Mouse (Mus musculus): ENCODE measurements around the gene Supt5.
A peak's percentile ranks its signal among the peaks of the same experiment; 100 is the strongest.
"Not testable (repeated sequence)": the region's sequence is repeated elsewhere in the genome, so short reads cannot be mapped to it uniquely, and the experiment has no call there.

The Supt5 gene

DNA sequence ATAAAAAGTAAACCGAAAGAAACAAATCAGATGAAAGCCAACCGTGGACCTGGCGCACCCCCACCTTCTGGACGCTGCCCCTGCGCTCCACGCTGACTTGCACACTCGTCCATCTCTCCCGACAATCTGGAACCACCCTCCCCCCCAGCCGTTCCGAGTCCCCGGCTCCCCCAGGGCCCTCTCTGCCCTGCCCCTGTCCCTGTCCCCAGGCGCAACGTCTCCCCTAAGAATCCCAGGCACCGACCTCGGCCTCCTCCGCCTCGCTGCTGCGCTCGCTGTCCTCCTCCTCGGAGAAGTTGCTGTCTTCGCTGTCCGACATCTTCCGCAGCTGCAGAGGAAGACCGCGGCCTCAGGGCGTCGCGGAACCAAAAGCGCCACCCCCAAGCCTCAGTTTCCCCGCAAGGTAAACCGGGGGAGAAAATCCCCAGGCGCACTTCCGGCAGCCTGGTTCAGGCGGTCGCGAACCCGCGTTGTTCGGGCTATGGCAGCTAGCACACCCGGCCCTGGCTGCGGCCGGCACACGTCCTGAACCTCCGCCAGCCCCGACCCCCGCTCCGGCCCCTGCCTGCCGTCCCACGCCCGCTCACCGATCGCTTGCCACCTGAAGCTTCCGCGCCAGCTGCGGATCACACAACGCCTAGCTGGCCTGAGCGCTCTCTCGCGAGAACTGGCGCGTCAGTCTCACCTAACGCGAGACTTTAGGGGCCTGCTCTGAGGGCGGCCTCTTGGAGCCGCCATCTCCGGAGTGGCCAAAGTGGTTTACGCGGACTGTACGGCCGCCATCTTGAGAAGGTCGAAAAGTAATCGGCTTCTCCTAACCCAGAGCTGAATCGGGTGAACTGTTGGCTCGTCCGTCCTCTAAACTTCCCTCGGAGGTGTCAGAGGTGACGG is at the start of gene Supt5:
Gene Supt5, minus strand, starts transcription at position 639 of the 891 bp plus-strand sequence.
- DNase-seq (ENCODE audit: low spot score), result peak; percentile 95

DNA sequence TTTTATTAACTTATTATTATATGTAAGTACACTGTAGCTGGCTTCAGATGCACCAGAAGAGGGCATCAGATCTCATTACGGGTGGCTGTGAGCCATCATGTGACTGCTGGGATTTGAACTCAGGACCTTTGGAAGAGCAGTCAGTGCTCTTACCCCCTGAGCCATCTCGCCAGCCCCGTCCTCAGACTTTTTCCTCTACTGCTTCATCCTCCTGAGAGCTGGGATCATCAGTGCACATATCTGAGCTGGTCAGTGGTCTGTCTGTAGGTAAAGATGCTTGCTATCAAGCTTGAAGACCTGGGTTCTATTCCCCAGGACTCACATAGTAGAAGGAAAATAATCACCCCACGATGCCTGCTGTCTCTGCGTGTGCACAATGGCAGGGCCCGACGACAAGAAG is 48.8 kb upstream of the Supt5 start:
- DNase-seq (ENCODE audit: low spot score), result not testable (repeated sequence)

DNA sequence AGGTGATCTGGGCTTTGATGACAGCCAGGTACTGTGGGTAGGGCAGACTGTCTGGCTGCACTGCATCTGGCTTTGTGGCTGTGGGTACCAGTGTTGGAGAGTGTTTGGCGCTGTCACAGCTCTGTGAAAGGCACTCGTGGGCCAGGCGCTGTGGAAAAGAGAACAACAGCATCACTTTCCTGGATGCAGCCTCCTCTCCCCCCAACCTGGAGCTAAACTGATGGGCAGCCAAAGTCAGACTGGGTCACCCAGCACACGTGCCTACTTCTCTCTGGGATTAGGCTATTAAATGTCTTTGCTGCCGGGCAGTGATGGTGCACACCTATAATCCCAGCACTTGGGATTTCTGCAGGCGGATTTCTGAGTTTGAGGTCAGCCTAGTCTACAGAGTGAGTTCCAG is 48.3 kb upstream of the Supt5 start:
- DNase-seq (ENCODE audit: low spot score), result not testable (repeated sequence)

DNA sequence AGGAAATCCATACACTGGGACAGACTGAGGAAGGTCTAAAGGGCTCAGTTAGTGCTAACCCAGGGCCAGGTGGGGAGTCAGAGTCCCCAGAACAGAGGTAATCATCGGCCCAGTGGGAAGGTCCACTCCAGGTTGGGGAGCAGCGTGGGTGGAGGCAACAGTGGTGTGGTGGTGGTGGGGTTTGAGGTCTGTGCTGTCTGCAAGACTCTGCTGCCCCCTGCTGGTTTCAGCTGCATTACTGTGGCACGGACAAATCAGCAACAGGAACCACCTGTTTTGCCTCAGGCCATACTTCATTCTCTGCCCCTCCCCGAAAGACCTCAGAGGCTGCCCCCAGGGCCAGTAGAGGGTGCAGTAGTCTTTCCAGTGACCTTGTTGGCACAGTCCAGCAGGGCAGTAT is 47.9 kb upstream of the Supt5 start:
- peak; percentile 94 for DNase-seq (ENCODE audit: low spot score)

DNA sequence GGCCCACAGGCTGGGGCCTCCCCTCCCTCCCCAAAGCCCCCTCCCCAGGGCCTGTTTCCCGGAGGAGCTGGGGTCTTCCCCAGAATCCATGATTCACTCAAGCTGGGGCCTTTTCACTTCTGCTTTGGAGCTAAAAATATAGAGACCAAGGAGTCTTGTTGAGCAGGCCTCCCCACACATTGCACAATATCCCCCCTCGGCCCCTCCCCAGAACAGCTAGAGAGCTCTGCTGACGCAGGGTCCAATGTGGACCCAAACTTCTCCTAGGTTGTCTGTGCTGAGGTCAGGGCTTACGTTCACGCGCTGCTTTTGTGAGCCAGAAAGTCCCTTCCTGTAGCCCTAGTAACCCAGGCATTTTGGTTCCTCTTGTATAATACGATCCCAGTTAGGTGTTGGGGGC is 47.5 kb upstream of the Supt5 start:
- no peak for DNase-seq (ENCODE audit: low spot score)

DNA sequence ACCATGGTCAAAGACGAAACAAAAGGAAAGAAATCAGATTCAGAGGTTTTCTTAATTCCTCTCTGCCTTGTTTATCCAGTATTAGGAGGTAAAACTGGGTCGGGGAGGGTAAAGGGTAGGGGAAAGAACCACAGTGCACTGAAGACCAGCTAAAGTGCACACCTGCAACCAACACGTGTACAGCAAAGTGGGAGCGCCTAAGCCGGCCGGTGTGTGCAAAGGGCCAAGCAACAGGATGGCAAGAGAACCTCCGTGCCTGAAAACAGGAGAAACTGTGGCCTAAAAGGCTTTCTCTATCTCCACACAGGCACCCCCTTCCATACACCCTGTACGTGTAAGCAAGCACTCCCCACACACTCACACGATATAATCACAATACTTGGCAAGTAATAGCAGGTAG is 46.6 kb upstream of the Supt5 start:
- no peak for DNase-seq (ENCODE audit: low spot score)

DNA sequence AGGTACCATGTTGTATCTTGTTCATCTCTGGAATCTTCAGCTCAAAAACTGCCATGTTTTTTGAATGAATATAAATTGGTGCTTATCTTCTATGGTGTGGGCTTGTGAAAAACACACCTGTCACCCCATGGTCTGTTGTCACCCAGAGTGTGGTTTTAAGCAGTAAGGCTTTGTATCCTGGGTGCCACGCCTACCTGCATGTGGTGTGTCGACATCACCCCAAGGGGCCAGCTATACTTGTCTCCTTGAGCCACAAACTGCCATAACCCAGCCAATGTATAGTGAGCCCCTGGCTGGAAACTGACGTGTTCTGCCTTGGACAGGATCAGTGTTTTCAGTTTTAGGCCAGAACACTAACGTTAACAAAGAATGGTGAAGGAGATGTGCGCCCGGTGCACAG is 45.6 kb upstream of the Supt5 start:
- no peak for DNase-seq (ENCODE audit: low spot score)

DNA sequence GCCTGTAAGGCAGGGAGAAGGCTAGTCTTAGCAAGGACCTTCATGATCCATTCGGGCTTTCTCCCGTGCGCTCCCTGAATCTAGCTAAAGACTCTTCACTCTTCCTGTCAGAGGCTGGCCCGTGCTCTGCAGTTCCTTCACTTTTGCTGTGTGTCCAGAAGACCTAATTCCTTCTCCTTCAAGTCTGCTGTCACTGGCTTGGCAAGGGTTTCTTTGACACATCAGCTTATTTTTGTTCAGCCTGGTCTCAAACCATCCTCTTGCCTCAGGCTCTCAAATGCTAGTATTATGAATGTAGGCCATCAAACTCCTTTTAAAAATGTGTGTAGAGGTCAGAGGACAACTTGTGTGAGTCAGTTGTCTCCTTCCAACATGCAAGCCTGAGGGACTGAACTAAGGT is 45.1 kb upstream of the Supt5 start:
- DNase-seq (ENCODE audit: low spot score), result no peak

DNA sequence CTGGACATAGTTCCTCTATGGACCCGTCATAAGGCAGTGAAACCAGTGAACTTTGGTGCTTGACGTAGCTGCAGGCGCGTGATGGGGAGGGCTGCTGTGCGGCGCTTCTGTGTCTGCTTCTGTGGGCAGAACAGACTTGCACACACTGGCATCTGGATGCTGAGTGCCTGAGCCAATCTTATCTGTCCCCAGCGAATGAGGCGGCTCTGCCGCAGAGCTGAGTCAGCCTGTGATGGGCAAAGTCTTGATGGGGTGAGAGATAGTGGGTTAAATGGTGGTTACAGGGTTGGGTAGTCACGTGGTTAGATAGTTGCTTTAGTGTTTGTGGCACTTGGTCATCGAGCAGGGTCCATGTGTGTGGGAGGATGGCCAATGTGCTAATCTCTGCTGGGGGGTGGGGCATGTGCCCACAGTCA is 44.4 kb upstream of the Supt5 start:
- no peak for DNase-seq (ENCODE audit: low spot score)

DNA sequence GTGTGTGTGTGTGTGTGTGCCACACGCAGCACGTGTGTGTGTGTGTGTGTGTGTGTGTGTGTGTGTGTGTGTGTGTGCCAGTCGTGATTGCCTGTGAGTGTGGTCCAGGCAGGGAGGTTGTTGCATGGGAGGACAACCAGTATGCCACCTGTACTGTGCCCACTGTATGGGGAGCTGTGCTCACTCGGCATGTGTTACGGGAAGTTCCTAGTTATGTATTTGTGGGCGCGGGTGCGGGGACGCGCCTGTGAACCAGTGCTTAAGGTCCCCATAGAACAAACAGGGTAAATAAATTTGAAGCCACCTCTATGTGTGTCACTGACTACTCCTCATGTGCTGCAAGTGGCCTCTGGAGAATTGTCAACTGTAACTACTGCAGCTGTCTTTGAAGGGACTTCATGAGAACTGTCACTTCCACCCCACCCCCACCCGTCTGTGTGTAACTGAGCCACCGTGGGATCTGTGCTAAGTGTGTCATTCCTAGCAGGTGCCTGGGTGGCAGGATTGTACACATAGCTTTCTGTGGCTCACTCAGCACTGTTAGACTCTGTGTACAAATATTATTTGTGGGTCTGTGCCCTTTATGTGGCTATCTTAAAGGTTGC is 43.9 kb upstream of the Supt5 start:
- no peak for DNase-seq (ENCODE audit: low spot score)

DNA sequence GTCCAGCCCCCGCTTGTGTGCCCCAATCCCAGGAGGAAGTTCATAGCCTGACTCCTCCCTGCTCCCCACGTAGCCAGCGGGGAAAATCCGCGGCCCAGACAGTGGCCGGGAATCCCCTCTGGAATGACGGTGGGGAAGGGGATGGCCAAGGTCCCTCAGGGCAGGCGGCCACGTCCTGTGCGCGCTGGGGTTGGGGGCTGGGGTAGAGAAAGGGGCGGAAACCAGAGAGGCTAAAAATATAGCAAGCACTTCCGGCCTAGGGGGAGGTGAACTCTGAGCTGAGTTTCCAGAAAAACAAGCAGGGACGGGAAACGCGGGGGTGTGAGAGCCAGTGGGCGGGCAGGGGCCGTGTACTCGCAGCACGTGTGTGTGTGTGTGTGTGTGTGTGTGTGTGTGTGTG is 43.4 kb upstream of the Supt5 start:
- peak; percentile 88 for DNase-seq (ENCODE audit: low spot score)

DNA sequence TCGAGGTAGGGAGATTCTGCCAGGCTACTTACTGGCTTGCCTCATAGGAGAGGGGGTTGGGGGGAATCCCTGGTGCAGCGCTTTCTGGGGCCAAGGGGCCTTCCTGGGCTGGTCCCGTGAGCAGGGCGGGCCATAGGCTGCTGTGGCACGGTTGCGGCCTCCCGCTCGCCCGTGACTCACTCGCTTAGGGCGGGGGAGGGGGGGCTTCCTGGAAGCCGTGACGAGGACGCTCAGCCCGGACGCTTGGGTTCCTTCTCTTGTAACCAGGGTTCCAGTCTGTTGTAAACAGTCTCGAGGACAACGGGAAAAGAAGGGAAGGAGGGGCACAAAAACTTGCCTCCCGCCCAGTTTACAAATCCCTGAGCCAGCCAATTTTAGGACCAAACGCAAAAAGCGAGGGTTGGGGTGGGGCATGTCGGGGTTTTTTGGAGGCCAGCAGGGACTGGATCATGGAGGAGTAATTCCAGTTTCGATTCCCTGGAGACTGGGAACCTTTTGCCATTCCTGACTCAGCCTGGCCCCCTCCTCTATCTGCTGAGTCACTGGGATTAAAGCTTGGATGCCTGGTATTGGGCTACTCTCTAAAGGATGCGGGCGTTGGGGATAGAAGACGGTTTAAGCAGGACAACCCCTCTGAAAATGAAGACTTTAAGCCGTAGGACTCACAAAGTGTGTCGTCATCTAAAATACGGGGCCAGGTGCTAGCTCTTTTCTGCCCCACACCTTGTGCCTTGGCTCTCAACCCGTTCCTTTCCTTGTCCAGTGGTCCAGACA is 42.7 kb upstream of the Supt5 start:
- DNase-seq (ENCODE audit: low spot score), result peak; percentile 76

DNA sequence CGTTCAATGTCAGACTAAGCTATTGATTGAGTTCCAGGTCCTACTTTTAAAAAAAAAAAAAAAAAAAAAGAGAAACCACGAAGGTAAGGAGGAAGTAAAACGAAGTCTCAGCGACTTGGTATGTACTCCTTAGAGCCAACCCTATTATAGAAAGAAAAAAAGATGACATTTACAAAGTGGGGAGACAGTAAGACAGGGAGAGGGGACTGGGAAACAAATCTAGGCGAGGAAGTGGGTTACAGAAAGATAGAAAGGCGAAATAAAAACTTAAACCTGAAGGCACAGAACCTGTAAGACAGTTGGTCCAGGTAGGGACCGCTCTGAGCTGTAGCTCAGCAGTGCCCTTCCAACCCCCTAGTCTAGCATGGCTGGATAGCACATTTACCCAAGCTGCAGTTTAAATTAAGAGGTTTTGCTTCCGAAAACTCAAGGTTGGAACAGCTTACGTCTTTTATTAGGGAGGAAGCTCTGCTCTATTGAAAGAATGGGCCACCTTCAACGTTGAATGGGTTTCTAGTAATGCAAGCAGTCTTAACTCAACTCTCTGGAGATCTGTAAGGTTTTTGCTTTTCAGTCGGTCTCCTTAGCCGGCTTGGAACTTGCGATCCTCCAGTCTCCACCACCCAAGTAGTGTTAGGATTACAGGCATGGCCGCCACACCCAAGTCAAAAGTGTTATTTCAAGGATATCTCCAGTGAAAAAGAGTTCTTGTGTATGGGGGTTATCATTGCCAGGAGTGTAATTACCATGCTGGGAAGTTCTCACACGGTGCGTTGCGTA is 41.9 kb upstream of the Supt5 start, which contains the start of gene Zfp36:
Gene Zfp36, minus strand, starts transcription at position 17 of the 780 bp plus-strand sequence.
- DNase-seq (ENCODE audit: low spot score), result no peak

DNA sequence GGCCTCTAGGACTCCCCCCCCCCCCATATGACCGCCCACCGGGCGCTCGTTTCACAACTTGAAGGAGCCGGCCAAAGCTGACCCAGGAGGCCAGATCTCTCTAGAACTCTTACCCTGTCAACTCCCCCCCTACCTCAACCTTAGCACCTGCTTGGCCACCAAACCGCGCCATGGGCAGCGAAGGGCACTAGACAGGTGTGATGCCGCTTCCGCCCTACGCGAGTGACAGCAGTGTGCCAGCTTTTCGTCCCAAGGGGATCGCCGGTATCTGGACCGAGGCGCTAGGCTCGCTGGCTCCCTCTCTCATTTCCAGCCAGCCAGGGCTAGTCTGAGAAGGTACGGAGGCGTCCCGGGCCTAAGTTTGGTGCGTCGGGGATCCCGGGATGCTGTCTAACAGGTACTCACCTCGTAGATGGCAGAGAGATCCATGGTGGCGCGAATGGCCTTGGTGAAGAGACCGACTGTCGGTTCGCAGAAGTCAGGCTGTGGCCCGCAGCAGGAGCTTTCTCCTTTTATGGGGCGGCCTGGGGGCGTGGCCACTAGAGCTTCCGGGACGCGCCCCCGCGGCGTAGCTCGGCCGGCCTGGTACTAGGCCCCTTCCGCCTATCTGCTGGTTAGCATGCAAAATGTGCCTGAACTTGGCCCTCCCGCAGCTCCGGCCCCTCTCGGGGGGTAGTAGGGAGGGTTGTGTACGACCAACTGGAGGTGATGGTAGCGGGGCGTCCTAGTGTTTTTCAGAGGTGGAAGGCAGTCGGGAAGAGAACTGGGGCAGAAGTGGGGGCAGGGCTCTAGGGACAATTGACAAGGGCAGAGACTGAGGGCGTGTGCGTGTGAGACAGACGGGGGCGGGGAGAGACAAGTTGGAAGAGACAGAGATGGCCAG is 40.5 kb upstream of the Supt5 start:
- peak; percentile 97 for DNase-seq (ENCODE audit: low spot score)

DNA sequence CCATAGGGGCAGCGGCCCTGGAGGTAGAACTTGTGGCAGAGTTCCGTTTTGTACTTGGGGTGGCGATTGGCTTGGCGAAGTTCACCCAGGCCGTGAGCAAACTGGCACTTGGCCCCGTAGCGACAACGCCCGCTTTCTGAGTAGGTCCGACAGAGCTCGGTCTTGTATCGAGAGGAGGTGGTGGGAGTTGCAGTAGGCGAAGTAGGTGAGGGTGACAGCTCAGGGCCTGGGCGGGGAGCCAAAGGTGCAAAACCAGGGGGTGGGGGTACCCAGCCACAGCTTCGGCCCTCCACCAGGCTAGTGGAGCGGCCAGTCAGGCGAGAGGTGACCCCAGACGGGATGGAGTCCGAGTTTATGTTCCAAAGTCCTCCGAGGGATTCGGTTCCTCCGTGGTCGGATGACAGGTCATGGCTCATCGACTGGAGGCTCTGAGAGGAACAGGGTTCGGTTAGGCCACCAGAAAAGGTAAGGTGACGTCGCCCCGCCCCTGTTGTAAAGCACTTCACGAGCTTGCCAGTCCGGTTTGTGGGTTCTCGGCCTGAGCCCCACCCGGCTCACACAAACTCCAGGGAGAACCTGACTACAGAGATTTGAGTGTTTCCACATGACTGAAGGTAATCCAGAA is 39.6 kb upstream of the Supt5 start:
- DNase-seq (ENCODE audit: low spot score), result peak; percentile 74

DNA sequence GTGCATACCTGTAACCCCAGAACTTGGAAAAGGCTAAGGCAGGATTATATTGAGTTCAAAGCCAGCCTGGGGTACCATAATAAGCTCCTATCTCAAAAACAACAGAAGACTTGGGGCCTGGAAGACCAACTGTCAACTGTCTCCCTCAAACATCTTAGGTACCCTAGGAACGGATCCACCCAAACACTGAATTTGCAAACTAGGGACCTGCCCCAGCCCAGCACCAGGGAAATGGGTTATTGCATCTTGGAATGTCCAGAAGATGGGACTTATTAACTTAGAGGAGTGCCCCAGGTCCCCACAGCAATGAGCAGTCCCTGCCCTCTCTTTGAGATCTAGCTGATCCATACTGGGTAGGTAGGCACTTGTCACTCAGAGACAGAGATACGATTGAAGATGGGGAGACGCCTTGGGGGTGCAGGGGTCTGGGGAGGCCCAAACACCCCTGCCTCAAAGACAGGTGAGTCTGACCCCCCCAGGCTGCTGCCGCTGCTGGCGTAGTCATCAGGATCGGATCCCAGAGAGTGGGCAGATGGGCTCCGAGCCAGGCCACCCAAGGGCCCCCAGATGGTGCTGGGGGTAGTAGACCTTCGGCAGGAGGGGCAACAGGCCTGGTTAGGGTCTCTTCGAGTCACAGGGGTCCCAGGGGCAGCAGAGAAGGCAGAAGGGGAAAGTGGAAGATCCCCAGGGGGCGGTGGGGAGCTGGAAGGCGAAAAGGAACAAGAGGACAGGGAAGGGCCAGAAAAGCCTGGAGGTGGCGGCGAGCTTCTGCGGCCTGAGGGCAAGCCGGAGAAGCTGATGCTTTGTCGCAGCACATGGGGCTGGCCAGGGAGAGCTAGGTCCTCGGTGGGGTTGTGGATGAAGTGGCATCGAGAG is 38.9 kb upstream of the Supt5 start:
- DNase-seq (ENCODE audit: low spot score), result peak; percentile 65

DNA sequence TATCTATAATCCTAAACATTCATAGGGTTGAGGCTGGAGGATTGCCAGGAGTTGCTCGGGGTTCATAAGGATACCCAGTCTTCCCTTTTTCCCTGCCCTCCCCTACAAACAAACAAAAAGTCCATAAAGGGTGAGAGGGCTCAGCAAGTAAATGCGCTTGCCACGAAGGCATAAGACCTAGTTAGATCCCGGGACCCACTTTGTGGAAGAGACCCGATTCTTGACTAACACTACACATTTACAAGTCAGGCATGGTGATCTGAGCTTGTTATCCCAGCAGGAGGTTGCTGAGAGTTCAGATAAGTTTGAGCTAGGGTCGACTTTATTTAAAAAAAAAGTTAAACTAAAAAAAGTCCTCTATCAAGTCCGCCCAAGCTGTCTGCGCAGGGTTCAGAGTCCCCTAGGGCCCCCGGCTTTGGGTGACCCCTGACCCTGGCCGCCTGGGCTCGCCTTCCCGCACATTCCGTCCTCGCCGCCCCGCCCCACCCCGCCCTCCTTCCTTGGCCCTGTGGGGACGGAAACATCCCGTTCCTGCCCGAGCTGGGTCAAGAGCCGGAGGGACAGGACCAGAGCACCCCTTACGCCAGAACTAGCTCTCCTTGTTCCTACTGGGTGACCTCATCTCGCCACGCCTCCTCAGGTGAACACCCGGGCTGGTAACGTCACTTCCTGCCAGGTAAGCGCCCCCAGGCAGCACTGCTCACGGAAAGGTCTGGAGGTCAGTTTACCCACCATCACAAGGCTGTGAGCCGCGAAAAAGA is 37.6 kb upstream of the Supt5 start:
- DNase-seq (ENCODE audit: low spot score), result peak; percentile 83

DNA sequence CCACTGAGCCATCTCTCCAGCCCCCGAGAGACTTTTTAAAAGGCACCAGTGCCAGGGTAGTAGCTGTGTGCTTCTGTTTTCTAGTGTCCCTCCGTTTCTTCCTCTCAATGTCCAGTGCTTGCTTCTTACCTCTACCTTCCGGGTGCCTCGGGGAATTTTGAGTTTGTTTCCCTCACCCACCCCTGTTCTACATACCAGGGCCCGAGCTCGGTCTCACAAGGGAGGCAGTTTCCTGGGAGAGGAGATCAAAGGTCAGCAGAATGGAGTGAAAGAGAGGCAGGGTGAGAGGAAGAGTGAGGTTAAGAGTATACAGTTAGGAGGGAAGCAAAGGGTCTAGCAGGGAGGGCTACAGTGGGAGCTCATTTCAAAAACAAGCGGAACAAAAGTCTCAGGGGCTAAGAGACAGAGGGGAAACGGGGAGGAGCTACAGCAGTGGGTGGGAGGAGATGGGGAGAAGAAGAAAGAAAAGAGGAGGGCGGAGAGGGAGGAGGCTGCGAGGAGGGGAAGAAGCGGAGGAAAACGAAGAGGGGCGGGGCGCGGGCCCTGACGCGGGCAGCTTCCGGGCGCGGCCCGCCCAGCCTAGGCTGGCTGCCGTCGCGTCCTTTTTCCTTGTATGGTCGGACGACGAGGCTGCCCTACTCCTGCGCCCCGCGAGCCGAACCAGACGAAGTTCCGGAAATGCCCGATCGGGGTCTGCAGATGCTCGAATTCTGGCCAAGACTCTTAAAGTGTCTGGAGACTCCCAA is 36.8 kb upstream of the Supt5 start:
- peak; percentile 94 for DNase-seq (ENCODE audit: low spot score)

All from testis, postnatal 10 days (tissue).